Comparison of ENCODE assay signal across 8 mouse cellular contexts in the genomic region with DNA sequence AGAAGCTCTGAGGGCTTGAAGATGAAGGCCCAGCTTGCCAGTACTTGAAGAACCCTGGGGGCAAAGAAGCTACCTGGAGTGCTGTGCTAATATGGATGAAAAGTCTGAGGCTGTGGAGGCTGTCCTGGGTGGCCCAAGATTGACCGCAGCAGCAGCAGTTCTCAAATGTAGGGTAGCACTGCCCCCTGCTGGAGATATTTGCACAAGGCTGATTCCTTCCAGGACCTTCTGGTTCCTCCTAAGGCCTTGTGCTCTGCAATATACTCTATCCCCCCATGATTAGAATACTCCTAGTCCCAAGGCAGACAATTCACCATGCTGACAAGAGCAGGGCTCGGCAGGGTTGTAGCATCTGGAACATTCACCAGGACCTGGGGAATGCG.
A peak's percentile ranks its signal among the peaks of the same experiment; 100 is the strongest.
DNase-seq lines count a peak whose midpoint lies in the region.

No protein-coding gene starts in this region.

- intact Hi-C loops in left cerebral cortex, postnatal 14 days (cut with DNase I), result loop anchor here (1.0 to 5.0 kb wide), 2 partner anchors 88 to 213 kb away; partner anchors contain the start of gene Rxra

- peak; percentile 83 for DNase-seq in ZHBTc4 (ENCODE audit: low read depth, low spot score)
- DNase-seq in cerebellum, postnatal 36 days, result peak; percentile 88 to 95
- peak; percentile 76 to 77 for DNase-seq in gastrocnemius, adult 8-10 months (ENCODE audit: low spot score in 2 of 2)
- DNase-seq in hindlimb bud, embryonic 11.5 days (ENCODE audit: extremely low spot score, low read depth, low spot score), result peak; percentile 85
- DNase-seq in left cerebral cortex, postnatal 14 days (ENCODE audit: low spot score in 2 of 2), result peak; percentile 86 to 93
- peak; percentile 89 for DNase-seq in mesoderm, embryonic 11.5 days (ENCODE audit: low read depth, low spot score)
- peak; percentile 71 for DNase-seq in right cerebral cortex, postnatal 25 days
- peak; percentile 80 to 89 for DNase-seq in urinary bladder, postnatal 4 days (ENCODE audit: low spot score in 2 of 2)

Comparison
In these comparisons a context has a peak if more than half of its experiments do, and no peak if none do; other contexts are left out.
1. Peak in every context shown above with its lines: DNase-seq.